Mouse (Mus musculus) liver, adult 2 months (tissue): ENCODE results near the gene Ifitm10. TPM values are rescaled to one million over a fixed set of nuclear protein-coding genes. Genes with fewer than 3 reads are reported as not detected.

Experiments used
- DNase-seq: peaks from one replicate; pipeline ENCODE4 v3.0.0-alpha.2; 2011; ENCODE audit warnings: low read depth, low spot score; ENCODE audit errors: extremely low read depth
- H3K27ac ChIP-seq: fragments of 200-500 bp; replicated peaks from 2 replicates; pipeline ENCODE4 v1.5.1; 2012; ENCODE audit warnings: low read depth, mild to moderate bottlenecking, control low read depth, inconsistent platforms, low read length; ENCODE audit not compliant: insufficient read depth
- H3K27me3 ChIP-seq: fragments of 200-500 bp; 2 replicates; pipeline ENCODE4 v1.6.1; 2012; ENCODE audit warnings: mild to moderate bottlenecking, moderate library complexity, low read length, inconsistent platforms; ENCODE audit not compliant: control insufficient read depth, insufficient read depth
- H3K36me3 ChIP-seq: fragments of 200-500 bp; 2 replicates; pipeline ENCODE4 v1.6.1; 2012; ENCODE audit warnings: low read length, inconsistent platforms; ENCODE audit not compliant: control insufficient read depth, insufficient read depth
- H3K4me1 ChIP-seq: fragments of 200-500 bp; 2 replicates; pipeline ENCODE4 v1.6.1; 2011; ENCODE audit warnings: low read length; ENCODE audit not compliant: control insufficient read depth, insufficient read depth
- H3K4me3 ChIP-seq: fragments of 200-500 bp; 2 replicates; pipeline ENCODE4 v1.5.1; 2011; ENCODE audit warnings: low read depth, mild to moderate bottlenecking, control low read depth, low read length, moderate library complexity; ENCODE audit not compliant: insufficient read depth
- H3K79me2 ChIP-seq: fragments of 200-500 bp; 2 replicates; pipeline ENCODE4 v1.6.1; 2012; ENCODE audit warnings: inconsistent platforms, mild to moderate bottlenecking, low read length, moderate library complexity; ENCODE audit not compliant: control insufficient read depth, insufficient read depth
- H3K9ac ChIP-seq: fragments of 200-500 bp; 2 replicates; pipeline ENCODE4 v1.6.1; 2012; ENCODE audit warnings: low read depth, mild to moderate bottlenecking, control low read depth, inconsistent platforms, low read length
- CTCF ChIP-seq: fragments of 200-500 bp; IDR thresholded peaks from 2 replicates; pipeline ENCODE4 v1.5.1; 2011; ENCODE audit warnings: low read depth, low read length, control low read depth
- POLR2A ChIP-seq: fragments of 200-500 bp; IDR thresholded peaks from 2 replicates; pipeline ENCODE4 v1.6.1; 2011; ENCODE audit warnings: low read length, control low read depth; ENCODE audit not compliant: insufficient read depth; ENCODE audit errors: extremely low read depth
- WGBS: fragments of 180-500 bp; shearing (Covaris S2); methylation state at CpG from one replicate; pipeline ENCODE4 v1.1.7; 2018; 5-methylcytosine and 5-hydroxymethylcytosine counted together
- polyA plus RNA-seq: library from polyadenylated mRNA; depleted of rRNA; stranded (reverse); fragments of >200 nt; gene quantifications from 2 replicates; pipeline ENCODE4 v1.2.3, GENCODE M21; 2012
- total RNA-seq: library from RNA; depleted of rRNA; stranded (reverse); fragments of >200 nt; gene quantifications from 2 replicates; pipeline ENCODE4 v1.2.3, GENCODE M21; 2014

Gene Ifitm10
- total and polyA plus RNA-seq, 2 experiments: 0.65 to 0.71 TPM

- Histone ChIP-seq H3K36me3 (peaks cover 28% of the 10 kb centered on the region), H3K4me3 (peak overlapping the region; percentile 78), H3K27me3 (no peaks in the 10 kb centered on the region), H3K79me2 (peaks cover 17% of the 10 kb centered on the region; the same call in 1 of the 2 replicates), H3K27ac (0 out of 2 replicates have a peak overlapping the region, but pooled peaks have one; percentile 18), H3K9ac (peak overlapping the region; percentile 50), H3K4me1 (peaks cover 14% of the 10 kb centered on the region)
- no peak for DNase-seq
- TF ChIP-seq CTCF: no peak
- TF ChIP-seq POLR2A: no peak
- 66% methylated on average over 3 of the region's 3 CpGs for WGBS
Observed at GRCm38 (mm10) chr7:142385742-142386403, 12.3 kb upstream of the Ifitm10 start.

DNA sequence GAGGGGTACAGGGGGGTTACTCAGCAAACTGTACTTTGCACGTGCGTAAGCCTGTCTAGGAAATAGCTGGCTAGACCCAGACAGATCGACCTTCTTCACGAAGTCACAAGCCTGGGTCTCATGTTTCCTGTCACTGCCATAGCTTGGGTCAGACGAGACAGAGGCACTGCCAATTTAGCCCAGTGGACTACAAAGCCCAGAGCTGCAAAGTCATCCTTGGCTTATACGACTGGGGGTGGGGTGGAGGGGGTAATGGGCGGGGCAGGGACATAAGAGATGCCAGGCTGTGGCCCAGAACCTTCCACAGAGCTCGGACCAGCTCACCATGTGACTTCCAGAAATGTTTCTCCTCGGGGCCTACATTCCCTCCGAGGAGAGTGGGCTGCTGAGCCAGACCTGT, 10.8 kb upstream of the Ifitm10 start:
- no peak overlapping the region for H3K27ac ChIP-seq
- no peaks in the 10 kb centered on the region for H3K27me3 ChIP-seq
- H3K36me3 ChIP-seq: peaks cover 41% of the 10 kb centered on the region
- peaks cover 14% of the 10 kb centered on the region for H3K4me1 ChIP-seq
- H3K79me2 ChIP-seq: peaks cover 17% of the 10 kb centered on the region; the same call in 1 of the 2 replicates
- 77% methylated on average over 10 of the region's 10 CpGs for WGBS
- no peak overlapping the region for H3K4me3 ChIP-seq
- no peak for DNase-seq
- TF ChIP-seq CTCF: no peak
- TF ChIP-seq POLR2A: no peak
- no peak overlapping the region for H3K9ac ChIP-seq

DNA sequence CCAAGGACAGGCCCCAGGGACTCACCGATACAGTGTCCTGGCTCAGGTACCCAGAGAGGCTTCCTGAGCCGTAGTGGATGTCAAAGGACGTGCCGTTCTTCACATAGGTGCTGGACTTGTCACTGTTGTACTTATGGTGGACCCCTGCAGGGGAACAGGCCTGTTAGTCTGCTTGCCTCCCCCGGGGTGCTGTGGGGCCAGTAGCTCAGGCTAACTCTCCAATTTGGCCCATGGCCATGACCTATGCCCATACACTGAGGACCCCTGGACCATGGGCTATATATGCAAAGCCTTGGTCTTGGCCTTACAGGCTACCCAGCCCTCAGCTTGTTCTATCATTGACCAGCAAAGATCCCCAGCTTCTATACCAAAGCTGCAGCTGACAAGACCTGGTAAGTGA, 9.0 kb upstream of the Ifitm10 start, which contains the start of gene Gm49369:
TSS of gene Gm49369 (minus strand) at position 101 of the 400 bp plus-strand sequence.
- no peak within 1 kb of the TSS for H3K27ac ChIP-seq
- DNase-seq: no peak

GRCm38 (mm10) chr7:142381175-142381574, 7.6 kb upstream of the Ifitm10 start:
- Histone ChIP-seq H3K4me3 (no peak overlapping the region), H3K4me1 (peaks cover 11% of the 10 kb centered on the region), H3K9ac (no peak overlapping the region), H3K27ac (no peak overlapping the region), H3K36me3 (peaks cover 64% of the 10 kb centered on the region), H3K79me2 (peaks cover 5% of the 10 kb centered on the region; the same call in 1 of the 2 replicates), H3K27me3 (no peaks in the 10 kb centered on the region)
- TF ChIP-seq POLR2A (no peak), CTCF (no peak)
- WGBS: 84% methylated on average over 4 of the region's 4 CpGs
- no peak for DNase-seq

More for the DNA sequence above, 9.0 kb upstream of the Ifitm10 start, which contains the start of gene Gm49369:
- Histone ChIP-seq H3K27me3 (no peaks in the 10 kb centered on the region), H3K36me3 (peaks cover 56% of the 10 kb centered on the region), H3K79me2 (peaks cover 17% of the 10 kb centered on the region; the same call in 1 of the 2 replicates), H3K9ac (no peak within 1 kb of the TSS), H3K4me1 (peaks cover 14% of the 10 kb centered on the region), H3K4me3 (no peak within 1 kb of the TSS)
- 97% methylated on average over 5 of the region's 5 CpGs for WGBS
- TF ChIP-seq CTCF: no peak
- TF ChIP-seq POLR2A: no peak

- Histone ChIP-seq H3K27me3 (no peaks in the 10 kb centered on the region), H3K27ac (no peak overlapping the region), H3K4me3 (no peak overlapping the region), H3K36me3 (peaks cover 56% of the 10 kb centered on the region), H3K4me1 (no peaks in the 10 kb centered on the region), H3K79me2 (no peaks in the 10 kb centered on the region), H3K9ac (no peak overlapping the region)
- TF ChIP-seq POLR2A: no peak
- no peak for TF ChIP-seq CTCF
- no peak for DNase-seq
- 89% methylated on average over 6 of the region's 6 CpGs for WGBS
Observed at GRCm38 (mm10) chr7:142379186-142379585, 5.6 kb upstream of the Ifitm10 start.

GRCm38 (mm10) chr7:142377233-142377925, 3.8 kb upstream of the Ifitm10 start:
- Histone ChIP-seq H3K9ac (no peak overlapping the region), H3K79me2 (no peaks in the 10 kb centered on the region), H3K4me1 (no peaks in the 10 kb centered on the region), H3K36me3 (peaks cover 41% of the 10 kb centered on the region), H3K4me3 (no peak overlapping the region), H3K27ac (no peak overlapping the region), H3K27me3 (no peaks in the 10 kb centered on the region)
- 83% methylated on average over 14 of the region's 14 CpGs for WGBS
- no peak for TF ChIP-seq POLR2A
- no peak for TF ChIP-seq CTCF
- no peak for DNase-seq
